Mouse (Mus musculus) liver, postnatal 0 days (tissue): Measurements from ENCODE around the gene Mroh2a.

ENCODE experiments used
- CTCF ChIP-seq: sonication (generic); IDR thresholded peaks from 2 replicates; pipeline ENCODE4 v1.5.1; 2016; ENCODE audit warnings: antibody characterized with exemption, low read depth
- EP300 ChIP-seq: IDR thresholded peaks from 2 replicates; pipeline ENCODE4 v1.6.1; 2016; ENCODE audit warnings: antibody characterized with exemption, low read depth, mild to moderate bottlenecking

GRCm38 (mm10) chr1:88260114-88260513, 33.3 kb downstream of the Mroh2a start:
- TF ChIP-seq CTCF (no peak), EP300 (no peak)
